In genomic region chr14:22712388-22712787, GRCm38 (mm10) we compare ENCODE assay signal across 35 mouse cellular contexts.
"Had no signal": no experiment of that assay in that cellular context is flagged by ENCODE, and none has a peak within 500 bp of the region (broad histone marks: within the 10 kb centered on the region; RNA-seq: fewer than 3 reads in every experiment).

No protein-coding gene starts in this region.

- H3K36me3 ChIP-seq: heart, embryonic 10.5 days; heart, embryonic 12.5 days; heart, embryonic 13.5 days; heart, embryonic 15.5 days; hindbrain, embryonic 10.5 days; hindbrain, embryonic 12.5 days; hindbrain, embryonic 13.5 days; hindbrain, embryonic 15.5 days; intestine, embryonic 15.5 days; kidney, embryonic 15.5 days had no signal

- DNase-seq: heart, postnatal 10 days; heart, postnatal 14 days; heart, postnatal 36 days; heart, postnatal 4 days; kidney, adult 11 months; kidney, adult 18-20 months; kidney, adult 2 months; kidney, adult 8-10 months; kidney, adult 9 months; kidney, postnatal 10 days; kidney, postnatal 14 days; kidney, postnatal 25 days; kidney, postnatal 36 days; kidney, postnatal 4 days; layer of hippocampus, adult 9-11 months; layer of hippocampus, postnatal 36 days had no signal

- H3K4me3 ChIP-seq: heart, embryonic 10.5 days; heart, embryonic 12.5 days; heart, embryonic 13.5 days; heart, embryonic 15.5 days; hindbrain, embryonic 10.5 days; hindbrain, embryonic 12.5 days; hindbrain, embryonic 13.5 days; hindbrain, embryonic 15.5 days; intestine, embryonic 15.5 days; kidney, embryonic 15.5 days; layer of hippocampus, adult 2 months had no signal

- H3K4me2 ChIP-seq: heart, embryonic 11.5 days; heart, embryonic 12.5 days; heart, embryonic 13.5 days; heart, embryonic 15.5 days; hindbrain, embryonic 12.5 days; hindbrain, embryonic 13.5 days; hindbrain, embryonic 14.5 days; hindbrain, embryonic 15.5 days; intestine, embryonic 15.5 days; kidney, embryonic 15.5 days had no signal

- H3K27ac ChIP-seq: heart, embryonic 10.5 days; heart, embryonic 13.5 days; heart, embryonic 15.5 days; hindbrain, embryonic 10.5 days; hindbrain, embryonic 12.5 days; hindbrain, embryonic 13.5 days; hindbrain, embryonic 14.5 days; hindbrain, embryonic 15.5 days; hindbrain, postnatal 0 days; intestine, embryonic 15.5 days; kidney, embryonic 15.5 days; kidney, postnatal 0 days; layer of hippocampus, adult 2 months had no signal

- H3K9me3 ChIP-seq: heart, embryonic 10.5 days; heart, embryonic 12.5 days; heart, embryonic 13.5 days; heart, embryonic 15.5 days; hindbrain, embryonic 10.5 days; hindbrain, embryonic 12.5 days; hindbrain, embryonic 13.5 days; hindbrain, embryonic 15.5 days; intestine, embryonic 15.5 days; kidney, embryonic 15.5 days had no signal

- H3K4me1 ChIP-seq: intestine, embryonic 15.5 days had no signal

- ATAC-seq: hindbrain, embryonic 16.5 days; hindbrain, postnatal 0 days; inflammation-experienced regulatory T-cells, adult 6 months; intestine, embryonic 15.5 days; intestine, embryonic 16.5 days; intestine, postnatal 0 days had no signal

- H3K9ac ChIP-seq: heart, embryonic 12.5 days; heart, embryonic 13.5 days; heart, embryonic 15.5 days; hindbrain, embryonic 12.5 days; hindbrain, embryonic 13.5 days; hindbrain, embryonic 14.5 days; hindbrain, embryonic 15.5 days; intestine, embryonic 15.5 days; kidney, embryonic 15.5 days had no signal

- H3K27me3 ChIP-seq: heart, embryonic 12.5 days; heart, embryonic 13.5 days; heart, embryonic 15.5 days; hindbrain, embryonic 12.5 days; hindbrain, embryonic 15.5 days; intestine, embryonic 15.5 days; kidney, embryonic 15.5 days had no signal
